Mouse (Mus musculus) forelimb bud, embryonic 11.5 days (tissue): ENCODE data around the gene Fastkd5.
"Not testable (repeated sequence)": the region's sequence is repeated elsewhere in the genome, so short reads cannot be mapped to it uniquely, and the experiment has no call there.

Experiments used
- DNase-seq: peaks from one replicate; pipeline ENCODE4 v3.0.0-alpha.2; 2012; ENCODE audit warnings: low read depth, low spot score

The Fastkd5 gene

GRCm38 (mm10) chr2:130629839-130630203 lies at the start of gene Fastkd5, which contains the start of gene Ubox5:
Fastkd5 (minus strand) TSS chr2:130630027.
Ubox5 (minus strand) TSS chr2:130630038.
- peak; percentile 83 for DNase-seq

- no peak for DNase-seq
Observed at GRCm38 (mm10) chr2:130679154-130679553, 49.3 kb upstream of the Fastkd5 start.

- DNase-seq = no peak
Observed at GRCm38 (mm10) chr2:130677211-130677610, 47.4 kb upstream of the Fastkd5 start.

- peak; percentile 88 for DNase-seq
Observed at GRCm38 (mm10) chr2:130667559-130667958, 37.7 kb upstream of the Fastkd5 start, which contains the start of gene Itpa. Itpa (plus strand) TSS chr2:130667610.

- peak; percentile 97 for DNase-seq
Observed at GRCm38 (mm10) chr2:130664102-130664701, 34.4 kb upstream of the Fastkd5 start, which contains the start of gene Ddrgk1. Ddrgk1 (minus strand) TSS chr2:130664659.

- DNase-seq = no peak
Observed at GRCm38 (mm10) chr2:130663342-130663741, 33.5 kb upstream of the Fastkd5 start.

DNA sequence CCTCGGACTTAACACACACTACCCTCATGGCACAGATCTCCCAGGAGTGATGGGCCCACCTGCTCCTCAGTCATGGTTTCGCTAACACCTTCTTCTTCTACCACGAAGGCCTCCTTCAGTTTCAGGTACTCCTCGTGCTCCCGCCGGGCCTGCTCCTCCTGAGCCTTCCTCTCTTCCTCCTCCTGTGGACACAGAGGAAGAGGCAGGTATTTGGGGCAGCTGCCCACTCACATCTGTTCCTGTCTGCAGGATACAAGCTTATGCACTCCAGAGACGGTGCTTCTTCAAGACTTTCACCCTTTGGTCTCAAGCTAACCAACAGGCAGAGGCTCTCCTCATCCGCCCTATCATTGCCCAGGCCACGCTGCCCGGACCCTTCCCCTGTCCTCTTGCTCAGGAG lies 28.7 kb upstream of the Fastkd5 start:
- no peak for DNase-seq

GRCm38 (mm10) chr2:130657541-130657940 lies 27.7 kb upstream of the Fastkd5 start:
- DNase-seq = no peak

DNA sequence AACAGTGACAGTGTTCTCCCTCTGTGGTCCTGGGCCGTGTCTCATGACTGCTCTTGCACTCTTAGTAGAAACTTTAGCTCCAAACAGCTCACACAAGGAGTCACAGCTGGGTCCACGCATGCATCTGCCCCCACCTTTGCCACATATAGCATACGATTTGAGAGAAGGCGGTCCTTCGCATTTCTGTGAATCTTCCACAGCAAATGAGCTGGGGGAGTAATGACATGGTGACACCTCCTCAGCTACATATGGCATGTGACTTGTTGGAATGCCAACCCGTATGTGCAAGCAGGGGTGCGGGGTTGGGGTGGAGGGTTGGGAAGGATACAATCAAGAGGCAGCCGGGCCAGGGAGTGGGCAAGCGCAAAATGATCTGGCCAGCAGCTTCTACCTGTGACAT lies 26.7 kb upstream of the Fastkd5 start:
- no peak for DNase-seq

DNA sequence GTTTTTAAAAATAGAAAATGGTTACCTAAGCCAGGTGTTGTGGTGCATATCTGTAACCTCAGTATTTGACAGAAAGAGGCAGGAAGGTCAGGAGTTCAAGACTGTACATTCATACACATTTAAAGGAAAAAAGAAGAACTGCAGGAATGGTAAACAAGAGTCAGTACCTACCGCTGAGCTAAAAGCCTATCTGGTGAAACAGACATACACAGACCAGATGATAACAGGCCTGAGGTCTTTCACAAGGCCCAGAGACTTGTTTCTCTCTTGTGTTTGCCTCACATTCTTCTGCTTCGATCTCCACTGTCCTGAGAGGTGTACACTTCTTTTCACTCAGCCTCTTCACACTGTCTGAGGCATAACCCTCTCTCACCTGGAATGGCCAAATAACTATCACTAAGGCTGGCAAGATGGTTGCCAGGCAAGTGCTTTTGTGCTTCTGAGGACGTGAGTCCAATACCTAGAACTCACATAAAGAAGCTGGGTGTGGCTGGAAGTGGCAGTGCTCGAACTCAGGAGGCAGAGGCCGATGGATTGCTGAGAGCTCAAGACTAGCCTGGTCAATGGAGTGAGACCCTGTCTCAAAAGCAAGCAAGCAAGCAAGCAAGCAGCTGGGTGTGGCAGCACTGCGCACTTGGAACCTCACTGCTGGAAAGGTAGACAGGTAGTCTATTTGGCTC lies 26.0 kb upstream of the Fastkd5 start:
- DNase-seq = no peak

DNA sequence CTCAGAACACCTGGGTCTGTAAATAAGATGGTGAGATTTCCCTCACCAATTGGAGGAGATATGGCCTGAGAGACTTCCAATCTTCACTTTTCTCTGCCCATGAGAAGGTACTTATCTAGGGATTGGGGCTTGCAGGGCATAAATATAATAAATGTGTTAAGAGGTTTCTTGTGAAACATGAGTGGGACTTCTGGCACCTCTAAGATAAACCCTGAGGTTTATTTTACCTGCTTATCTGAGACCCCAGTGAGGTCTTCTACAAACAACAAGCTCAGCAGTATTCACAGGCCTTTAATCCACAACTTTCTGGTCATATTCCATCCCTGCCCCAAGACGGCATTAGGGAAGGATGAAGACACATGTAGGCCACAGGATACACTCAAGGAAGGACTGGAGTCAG lies 23.9 kb upstream of the Fastkd5 start:
- no peak for DNase-seq

- DNase-seq = no peak
Observed at GRCm38 (mm10) chr2:130653303-130653702, 23.5 kb upstream of the Fastkd5 start.

DNA sequence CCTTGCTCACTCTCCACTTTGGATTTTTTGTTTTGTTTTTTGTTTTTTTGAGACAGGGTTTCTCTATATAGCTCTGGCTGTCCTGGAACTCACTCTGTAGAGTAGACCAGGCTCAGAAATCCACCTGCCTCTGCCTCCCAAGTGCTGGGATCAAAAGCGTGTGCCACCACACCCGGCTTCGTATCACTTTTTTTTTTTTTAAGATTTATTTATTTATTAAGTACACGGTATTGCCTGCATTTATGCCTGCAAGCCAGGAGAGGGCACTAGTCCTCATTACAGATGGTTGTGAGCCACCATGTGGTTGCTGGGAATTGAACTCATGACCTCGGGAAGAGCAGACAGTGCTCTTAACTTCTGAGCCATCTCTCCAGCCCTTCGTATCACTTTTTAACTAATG lies 19.2 kb upstream of the Fastkd5 start:
- DNase-seq = not testable (repeated sequence)

- no peak for DNase-seq
Observed at GRCm38 (mm10) chr2:130645198-130645597, 15.4 kb upstream of the Fastkd5 start.

DNA sequence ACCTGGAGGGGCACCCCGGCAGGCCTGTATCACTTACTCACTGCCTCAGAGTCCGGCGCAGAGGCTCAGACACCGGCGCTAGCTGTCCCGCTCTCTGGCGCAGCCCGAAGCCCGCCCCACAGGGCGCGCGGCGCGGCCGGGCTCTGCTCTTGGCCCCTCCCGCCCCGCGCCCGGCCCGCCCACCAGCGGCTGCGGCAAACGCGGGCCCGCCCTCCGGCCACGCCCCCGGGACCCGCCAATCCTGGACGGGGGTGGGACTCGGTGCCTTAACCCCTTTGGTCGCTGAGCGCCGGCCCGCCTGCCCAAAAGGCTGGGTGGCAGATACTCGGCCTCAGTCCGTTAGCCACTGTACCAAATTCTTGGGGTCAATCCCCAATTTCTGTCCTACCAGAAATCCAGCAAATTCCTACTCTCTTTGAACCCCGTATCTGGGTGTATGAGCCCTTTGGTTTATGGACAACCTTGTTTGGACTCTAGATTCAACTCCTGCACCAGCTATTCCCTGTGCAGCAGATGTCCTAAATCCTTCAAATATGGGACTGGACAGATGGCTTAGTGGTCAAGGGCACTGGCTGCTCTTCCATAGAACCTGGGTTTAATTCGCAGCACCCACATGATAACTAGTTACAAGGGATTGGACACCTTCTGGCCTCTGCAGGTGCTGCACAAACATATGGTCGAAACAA lies 13.0 kb upstream of the Fastkd5 start, which contains the start of gene Lzts3:
TSS of gene Lzts3 (minus strand) at position 120 of the 686 bp plus-strand sequence.
- DNase-seq = peak; percentile 82

DNA sequence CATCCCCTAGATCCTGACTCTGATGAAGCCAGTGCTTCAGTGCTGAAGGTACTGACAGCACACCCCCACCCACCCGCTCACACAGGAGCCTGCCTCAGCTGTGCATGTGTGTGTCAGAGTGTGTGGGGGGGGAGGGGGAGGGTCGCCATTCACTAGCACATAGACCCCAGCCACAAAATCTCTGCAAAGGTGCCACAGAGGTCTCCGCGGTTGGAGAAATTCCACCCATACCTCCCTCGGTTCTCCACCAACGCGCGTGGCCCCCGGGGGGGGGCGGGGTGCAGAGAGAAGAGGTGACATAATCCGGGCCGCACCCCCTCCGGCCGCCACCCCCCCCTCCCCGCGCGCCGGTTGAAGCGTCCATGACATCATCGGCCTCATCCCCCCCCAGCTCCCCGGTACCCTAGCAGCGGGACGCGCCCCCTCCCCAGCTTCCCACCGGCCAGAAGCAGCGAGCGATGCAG lies 12.4 kb upstream of the Fastkd5 start:
- DNase-seq = no peak

DNA sequence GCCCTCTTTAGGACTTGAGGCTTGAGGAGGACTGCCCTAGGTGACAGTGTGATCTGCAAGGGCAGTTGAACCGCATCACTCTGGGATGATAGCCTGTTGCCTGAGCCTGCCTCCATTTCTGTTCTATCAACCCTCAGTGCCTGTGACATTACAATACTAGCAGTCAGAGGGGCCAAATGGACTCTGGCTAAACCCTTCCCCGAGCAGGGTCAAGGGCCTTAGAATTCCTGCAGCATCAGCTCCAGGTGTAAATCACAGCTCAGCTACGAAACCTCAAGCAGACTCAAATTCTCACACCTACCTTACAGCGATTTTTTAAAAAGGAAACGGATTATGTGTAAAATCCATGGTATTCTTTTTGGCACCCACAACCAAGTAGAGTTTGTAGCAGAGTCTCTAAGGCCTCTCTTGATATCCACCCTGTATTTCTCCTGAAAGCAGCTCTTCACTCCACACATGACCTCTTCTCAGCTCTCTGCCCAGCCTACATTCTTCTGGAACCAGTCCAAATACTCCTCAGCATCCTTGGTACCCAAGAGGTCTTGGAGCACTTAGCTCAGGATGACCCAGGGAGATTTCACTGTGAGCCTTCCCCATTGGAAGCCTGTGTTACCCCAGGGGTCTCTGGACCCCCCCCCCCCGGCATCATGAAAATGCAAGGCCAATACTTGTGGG lies 11.7 kb upstream of the Fastkd5 start:
- no peak for DNase-seq

GRCm38 (mm10) chr2:130639276-130639675 lies 9.4 kb upstream of the Fastkd5 start:
- DNase-seq = no peak

DNA sequence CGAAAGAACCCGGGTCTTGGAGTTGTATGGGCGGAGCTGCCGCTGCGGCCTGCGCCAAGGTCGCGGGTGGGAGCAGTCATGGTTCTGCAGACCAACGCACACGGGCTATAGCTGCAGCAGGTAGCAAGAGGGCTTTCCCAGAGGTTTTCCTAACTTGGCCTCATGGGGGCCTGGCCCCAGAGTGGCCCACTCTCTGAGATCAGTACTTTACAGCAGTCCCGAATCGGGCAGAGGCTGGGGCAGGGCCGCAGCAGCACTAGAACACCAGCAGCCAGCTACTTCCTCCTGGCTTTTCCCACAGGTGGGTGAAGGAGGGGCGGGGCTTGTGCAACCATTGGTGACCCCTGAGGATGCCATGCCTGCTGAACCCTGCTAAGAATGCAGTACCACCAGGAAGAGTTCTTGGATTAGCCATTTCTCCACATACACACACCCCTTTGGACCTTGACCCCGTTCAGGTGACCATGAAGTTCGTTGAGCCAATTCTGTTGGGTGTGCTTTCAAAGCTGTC lies 8.3 kb upstream of the Fastkd5 start:
- DNase-seq = no peak

- DNase-seq = no peak
Observed at GRCm38 (mm10) chr2:130635847-130636246, 6.0 kb upstream of the Fastkd5 start.

DNA sequence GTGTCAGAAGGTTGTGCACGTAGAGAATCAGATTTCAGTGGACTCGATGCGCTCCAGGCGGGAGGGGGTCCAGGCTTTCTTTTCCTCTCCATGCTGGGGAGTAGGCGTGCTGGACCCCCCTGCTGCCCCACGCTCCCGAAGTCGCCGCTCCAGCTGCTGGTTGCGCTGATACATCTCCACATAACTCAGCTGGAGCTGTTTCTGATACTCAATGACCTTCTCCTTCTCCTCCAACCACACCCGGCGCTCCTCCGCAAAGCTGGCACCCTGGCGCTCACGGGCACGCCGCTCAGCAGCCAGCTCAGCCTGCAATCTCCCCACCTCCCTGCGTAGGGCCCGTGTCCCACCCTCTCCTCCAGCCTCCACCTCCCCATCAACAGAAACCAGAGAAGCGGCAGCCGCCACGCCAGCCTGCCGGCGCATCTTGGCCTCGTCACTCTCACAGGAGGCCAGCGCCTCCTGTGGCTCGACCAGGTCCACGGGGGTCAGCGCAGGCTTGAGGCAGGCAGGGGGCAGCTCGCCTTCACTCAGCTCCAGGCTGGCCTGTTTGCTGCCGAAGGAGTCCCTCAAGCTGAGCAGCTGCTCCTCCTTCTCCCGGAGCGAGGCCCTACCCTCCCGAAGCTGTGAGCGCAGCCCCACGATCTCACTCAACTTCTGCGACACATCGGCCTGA lies 5.0 kb upstream of the Fastkd5 start:
- no peak for DNase-seq
